Mouse (Mus musculus) left cerebral cortex, postnatal 4 days (tissue): ENCODE measurements around the gene Apol9b. TPM values are rescaled to one million over a fixed set of nuclear protein-coding genes. Genes with fewer than 3 reads are reported as not detected.

Experiments
- DNase-seq: peaks from one replicate; pipeline ENCODE4 v3.0.0-alpha.2; 2022
- intact Hi-C: fragments of 180-260 bp; cut with DNase I; formaldehyde crosslinking; loops from one replicate; pipeline ENCODE4 v1.15.1; 2025
- total RNA-seq, 2 experiments: library from RNA; stranded (reverse); gene quantifications; 2 replicates each; pipeline ENCODE4 v1.2.3; 2021

Gene Apol9b
- total RNA-seq, 2 experiments from 2014 or later: 0.22 TPM; not detected in 1

GRCm38 (mm10) chr15:77773099-77773915 lies 44.5 kb downstream of the Apol9b start:
- no peak for DNase-seq
- intact Hi-C loops: loop anchor here (5.0 kb wide), 1 partner anchor 144 kb away; no protein-coding TSS in a partner anchor

GRCm38 (mm10) chr15:77774303-77774702 lies 45.5 kb downstream of the Apol9b start:
- no peak for DNase-seq
- intact Hi-C loops: loop anchor here (5.0 kb wide), 1 partner anchor 143 kb away; no protein-coding TSS in a partner anchor

- intact Hi-C loops: no loop called here
- peak; percentile 80 for DNase-seq
These were observed 46.5 kb downstream of the Apol9b start for GRCm38 (mm10) chr15:77775186-77775963.

DNA sequence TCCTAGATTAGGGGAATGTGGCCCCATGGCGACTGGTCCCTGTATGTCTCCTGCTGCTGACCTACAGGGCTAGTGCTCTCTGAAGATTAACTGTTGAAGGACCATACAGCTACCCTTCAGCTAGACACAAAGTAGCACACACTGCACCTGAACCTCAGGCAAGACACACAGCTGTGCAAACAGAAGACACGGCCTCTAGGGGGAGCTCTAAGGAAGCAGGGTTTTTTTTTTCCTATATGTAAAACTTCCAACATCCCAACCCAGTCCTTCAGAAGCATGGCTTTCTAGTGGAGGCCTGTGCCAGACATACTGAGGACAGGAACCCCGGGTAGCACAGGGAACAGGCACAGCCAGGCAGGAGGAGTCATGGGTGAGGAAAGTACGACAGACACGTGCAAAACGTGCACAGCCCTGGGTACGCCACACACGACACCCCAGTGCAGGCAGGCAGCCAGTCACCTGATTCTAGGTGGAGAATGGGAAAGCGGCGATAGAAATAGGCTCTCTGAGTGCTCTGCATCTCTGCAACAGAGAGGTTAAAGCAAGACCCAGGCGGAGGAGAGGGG lies 53.7 kb downstream of the Apol9b start:
- DNase-seq: no peak
- intact Hi-C loops: no loop called here

DNA sequence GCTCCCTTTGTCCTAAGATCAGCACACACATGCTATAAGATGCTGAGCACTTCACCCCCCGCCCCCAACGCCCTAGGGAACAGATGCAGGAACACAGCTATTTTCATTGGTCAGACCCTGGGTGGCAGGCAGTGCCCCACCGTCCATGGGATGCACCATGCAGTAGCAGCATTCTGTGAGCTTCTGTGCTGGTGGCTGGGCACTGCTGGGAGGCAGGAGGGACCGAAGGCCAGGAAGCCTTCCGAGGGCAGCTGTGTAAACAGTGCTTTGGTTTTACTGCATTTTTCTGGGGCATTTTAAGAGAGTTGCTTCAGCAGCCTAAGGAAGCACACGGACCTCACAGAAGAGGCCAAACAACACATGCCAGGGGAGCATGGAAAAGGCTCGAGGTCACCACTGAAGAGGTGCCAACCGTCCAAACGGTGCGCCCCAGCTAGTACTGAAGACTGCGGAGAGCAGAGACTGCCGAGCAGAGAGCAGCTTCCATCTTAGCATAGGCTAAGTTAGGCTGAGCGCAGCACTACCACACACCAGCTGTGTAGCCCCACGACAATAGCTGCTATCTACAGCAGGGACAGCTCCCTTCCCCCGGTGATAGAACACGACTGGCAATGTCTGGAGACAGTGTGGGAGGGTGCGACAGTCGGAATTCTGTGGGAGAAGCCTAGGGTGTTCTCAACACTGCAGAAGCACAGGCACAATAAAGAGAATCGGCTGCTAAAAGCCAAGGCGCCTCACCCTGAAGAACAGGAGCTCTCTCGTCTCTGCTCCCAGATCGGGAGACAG lies 55.4 kb downstream of the Apol9b start:
- DNase-seq: no peak
- intact Hi-C loops: no loop called here

- intact Hi-C loops: no loop called here
- no peak for DNase-seq
These were observed 57.0 kb downstream of the Apol9b start for GRCm38 (mm10) chr15:77785807-77786206.

Other genes starting within 250 kb of the Apol9b start
- not detected for gene Apol11a, start 220.8 kb upstream of the Apol9b start, total RNA-seq
- not detected for gene Apol7c, start 195.7 kb upstream of the Apol9b start, total RNA-seq
- not detected for gene 1700025B11Rik, start 167.1 kb upstream of the Apol9b start, total RNA-seq
- gene Apol10b, start 132.9 kb upstream of the Apol9b start, total RNA-seq: not detected
- not detected for gene Gm36245, start 129.8 kb upstream of the Apol9b start, total RNA-seq
- not detected for gene Apol11b, start 85.8 kb upstream of the Apol9b start, total RNA-seq
- not detected for gene Apol7e, start 30.2 kb upstream of the Apol9b start, total RNA-seq
- gene Apol8, start 28.0 kb downstream of the Apol9b start, total RNA-seq: under 1 TPM; 0.48 to 0.97 TPM
- gene Myh9, start 113.1 kb downstream of the Apol9b start, total RNA-seq: 10 to 100 TPM; 59.5 to 63.4 TPM
- 10 to 100 TPM; 91.0 to 92.4 TPM for gene Txn2, start 200.0 kb downstream of the Apol9b start, total RNA-seq
- gene Foxred2, start 227.7 kb downstream of the Apol9b start, total RNA-seq: 10 to 100 TPM; 19.1 to 20.3 TPM
- 100 to 1,000 TPM; 130 to 141 TPM for gene Eif3d, start 241.8 kb downstream of the Apol9b start, total RNA-seq